Mouse (Mus musculus) heart, adult 2 months (tissue): ENCODE data around the gene Cyp2e1. TPM values are rescaled to one million over a fixed set of nuclear protein-coding genes. Genes with fewer than 3 reads are reported as not detected.

Experiments
- DNase-seq, 2 experiments: peaks; one replicate each; pipeline ENCODE4 v3.0.0; 2021
- H3K27ac ChIP-seq: fragments of 200-600 bp; 2 replicates; pipeline ENCODE4 v1.8.1; 2022
- H3K27me3 ChIP-seq: fragments of 200-500 bp; 2 replicates; pipeline ENCODE4 v1.6.1; 2012; ENCODE audit warnings: mild to moderate bottlenecking, low read length, inconsistent platforms, mixed read lengths; ENCODE audit not compliant: control insufficient read depth, insufficient read depth
- H3K36me3 ChIP-seq: fragments of 200-500 bp; 2 replicates; pipeline ENCODE4 v1.6.1; 2012; ENCODE audit warnings: low read length, inconsistent platforms; ENCODE audit not compliant: control insufficient read depth, insufficient read depth
- H3K4me1 ChIP-seq: fragments of 200-500 bp; 2 replicates; pipeline ENCODE4 v1.6.1; 2011; ENCODE audit warnings: low read length; ENCODE audit not compliant: control insufficient read depth, insufficient read depth
- H3K4me3 ChIP-seq: fragments of 200-600 bp; 2 replicates; pipeline ENCODE4 v1.8.1; 2022
- H3K79me2 ChIP-seq: fragments of 200-500 bp; replicated peaks from 2 replicates; pipeline ENCODE4 v1.6.1; 2012; ENCODE audit warnings: mild to moderate bottlenecking, inconsistent platforms, low read length, moderate library complexity, mixed read lengths; ENCODE audit not compliant: control insufficient read depth, insufficient read depth
- H3K9ac ChIP-seq: fragments of 200-500 bp; 2 replicates; pipeline ENCODE4 v1.6.1; 2012; ENCODE audit warnings: low read depth, mild to moderate bottlenecking, control low read depth, inconsistent platforms, low read length, mixed read lengths
- CTCF ChIP-seq: fragments of 200-600 bp; IDR thresholded peaks from 2 replicates; pipeline ENCODE4 v1.8.1; 2022; ENCODE audit warnings: antibody characterized with exemption, mild to moderate bottlenecking, moderate library complexity
- EP300 ChIP-seq: fragments of 200-500 bp; IDR thresholded peaks from 2 replicates; pipeline ENCODE4 v1.6.1; 2011; ENCODE audit warnings: low read depth, low read length, control low read depth; ENCODE audit not compliant: insufficient read depth
- POLR2A ChIP-seq: fragments of 200-500 bp; IDR thresholded peaks from 2 replicates; pipeline ENCODE4 v1.6.1; 2011; ENCODE audit warnings: mild to moderate bottlenecking, low read depth, low read length, control low read depth; ENCODE audit not compliant: insufficient read depth
- WGBS: fragments of 180-500 bp; shearing (Covaris S2); methylation state at CpG from one replicate; pipeline ENCODE4 v1.1.7; 2018; 5-methylcytosine and 5-hydroxymethylcytosine counted together
- intact Hi-C: fragments of 180-260 bp; cut with DNase I; formaldehyde crosslinking; loops from one replicate; pipeline ENCODE4 v1.15.1; 2025
- polyA plus RNA-seq: library from polyadenylated mRNA; depleted of rRNA; stranded (reverse); fragments of >200 nt; gene quantifications from 2 replicates; pipeline ENCODE4 v1.2.3, GENCODE M21; 2012
- total RNA-seq, 2 experiments: library from RNA; stranded (reverse); gene quantifications; 2 replicates each; pipeline ENCODE4 v1.2.3; 2021

Gene Cyp2e1
- total and polyA plus RNA-seq, 3 experiments, result 9.6 to 18.7 (median 12.7) TPM

DNA sequence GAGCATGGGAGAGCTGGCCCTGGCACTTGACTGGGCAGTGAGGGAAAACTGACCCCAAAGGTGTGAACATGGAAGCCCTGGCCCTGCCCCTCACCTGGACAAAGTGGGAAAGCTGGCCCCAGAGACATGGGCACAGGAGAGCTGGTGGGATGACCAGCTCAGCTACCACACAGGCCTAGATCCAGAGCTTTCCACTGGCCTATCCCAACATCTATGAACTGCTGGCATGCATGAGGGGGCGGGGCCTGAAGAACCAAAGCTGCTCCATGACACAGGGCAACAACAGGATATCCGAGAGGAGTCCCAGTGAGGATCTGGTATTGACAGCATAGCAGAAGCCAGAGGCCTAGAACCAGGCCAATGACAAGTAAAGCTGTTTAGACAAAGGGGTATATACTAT lies 34.7 kb downstream of the Cyp2e1 start:
- 57% methylated on average over 2 of the region's 2 CpGs for WGBS
- H3K9ac ChIP-seq, result no peak overlapping the region
- H3K4me3 ChIP-seq, result no peak overlapping the region
- H3K27me3 ChIP-seq, result no peaks in the 10 kb centered on the region
- H3K4me1 ChIP-seq, result no peaks in the 10 kb centered on the region
- no peaks in the 10 kb centered on the region for H3K36me3 ChIP-seq
- no peak overlapping the region for H3K27ac ChIP-seq
- intact Hi-C loops, result no loop called here
- H3K79me2 ChIP-seq, result no peaks in the 10 kb centered on the region
- DNase-seq, result no peak
- TF ChIP-seq POLR2A (no peak), CTCF (no peak), EP300 (no peak)

DNA sequence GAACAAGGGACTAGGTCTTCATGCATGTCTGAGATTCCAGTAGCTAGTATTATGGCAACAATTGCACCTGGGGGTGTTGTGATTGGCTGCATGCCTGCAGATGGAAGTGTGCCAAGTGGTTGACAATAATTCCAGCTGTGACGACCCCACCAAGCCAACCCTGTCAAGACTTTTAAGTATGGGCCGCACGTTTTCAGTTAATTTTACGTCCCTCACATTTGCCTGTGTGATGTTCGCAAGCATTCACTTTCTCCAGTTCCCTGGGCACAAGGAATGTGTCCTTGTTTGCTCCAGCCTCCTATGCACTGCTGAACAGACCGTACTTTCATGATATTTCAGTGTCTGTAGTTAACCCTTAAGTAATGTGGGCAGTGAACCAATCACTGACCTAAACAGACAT lies 39.1 kb downstream of the Cyp2e1 start:
- no peak for TF ChIP-seq EP300
- TF ChIP-seq CTCF, result no peak
- TF ChIP-seq POLR2A, result no peak
- no peaks in the 10 kb centered on the region for H3K36me3 ChIP-seq
- no peak for DNase-seq
- H3K9ac ChIP-seq, result no peak overlapping the region
- no peaks in the 10 kb centered on the region for H3K4me1 ChIP-seq
- no peaks in the 10 kb centered on the region for H3K79me2 ChIP-seq
- H3K4me3 ChIP-seq, result no peak overlapping the region
- H3K27ac ChIP-seq, result no peak overlapping the region
- H3K27me3 ChIP-seq, result no peaks in the 10 kb centered on the region
- 66% methylated on average over 6 of the region's 6 CpGs for WGBS
- intact Hi-C loops, result no loop called here

DNA sequence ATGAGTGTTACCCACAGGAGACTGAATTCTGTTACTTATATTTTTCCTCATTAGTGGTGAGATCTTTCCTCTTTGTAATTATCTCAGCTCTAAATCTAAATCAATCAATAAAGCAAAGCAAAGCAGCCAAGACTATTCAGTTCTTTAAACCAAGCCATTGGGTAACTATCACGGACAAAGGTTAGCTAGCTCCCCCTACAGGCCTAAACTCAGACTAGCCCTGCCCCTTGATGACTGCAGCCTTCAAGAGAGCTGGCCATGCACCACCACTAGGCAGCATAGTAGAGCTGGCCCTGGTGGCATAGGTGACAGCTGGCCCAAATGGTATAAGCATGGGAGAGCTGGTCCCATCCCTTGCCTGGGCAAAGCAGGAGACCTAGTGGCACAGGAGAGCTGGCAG lies 42.2 kb downstream of the Cyp2e1 start:
- intact Hi-C loops, result no loop called here
- H3K79me2 ChIP-seq, result no peaks in the 10 kb centered on the region
- WGBS, result 17% methylated on average over 1 of the region's 1 CpGs
- peak in 1 of 2 experiments; percentile 6 for DNase-seq
- H3K9ac ChIP-seq, result no peak overlapping the region
- no peak overlapping the region for H3K27ac ChIP-seq
- no peaks in the 10 kb centered on the region for H3K27me3 ChIP-seq
- TF ChIP-seq POLR2A (no peak), CTCF (peak; percentile 59)
- no peak overlapping the region for H3K4me3 ChIP-seq
- H3K4me1 ChIP-seq, result no peaks in the 10 kb centered on the region
- no peaks in the 10 kb centered on the region for H3K36me3 ChIP-seq

DNA sequence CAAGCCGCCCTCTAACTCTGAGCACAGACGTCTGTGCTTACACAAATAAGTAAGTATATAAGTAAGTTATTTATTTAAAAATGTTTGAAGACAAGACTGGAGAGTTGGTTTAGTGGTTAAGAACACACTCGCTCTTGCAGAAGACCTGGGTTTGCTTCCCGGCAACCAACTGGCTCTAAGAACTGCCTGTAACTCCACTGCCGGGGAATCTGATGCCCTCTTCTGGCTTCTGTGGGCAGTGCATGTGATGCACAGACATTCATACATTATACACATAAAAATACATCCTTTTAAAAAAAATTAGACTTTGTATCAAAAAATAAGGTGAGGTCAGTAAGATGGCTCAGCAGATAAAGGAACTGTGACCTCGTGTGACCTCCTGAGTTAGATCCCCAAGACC lies 47.0 kb downstream of the Cyp2e1 start:
- TF ChIP-seq CTCF (no peak), POLR2A (no peak), EP300 (no peak)
- DNase-seq, result no peak
- H3K27me3 ChIP-seq, result no peaks in the 10 kb centered on the region
- H3K4me1 ChIP-seq, result no peaks in the 10 kb centered on the region
- H3K79me2 ChIP-seq, result no peaks in the 10 kb centered on the region
- no peak overlapping the region for H3K27ac ChIP-seq
- intact Hi-C loops, result no loop called here
- no peak overlapping the region for H3K9ac ChIP-seq
- H3K36me3 ChIP-seq, result no peaks in the 10 kb centered on the region
- WGBS, result 90% methylated on average over 6 of the region's 6 CpGs
- no peak overlapping the region for H3K4me3 ChIP-seq

DNA sequence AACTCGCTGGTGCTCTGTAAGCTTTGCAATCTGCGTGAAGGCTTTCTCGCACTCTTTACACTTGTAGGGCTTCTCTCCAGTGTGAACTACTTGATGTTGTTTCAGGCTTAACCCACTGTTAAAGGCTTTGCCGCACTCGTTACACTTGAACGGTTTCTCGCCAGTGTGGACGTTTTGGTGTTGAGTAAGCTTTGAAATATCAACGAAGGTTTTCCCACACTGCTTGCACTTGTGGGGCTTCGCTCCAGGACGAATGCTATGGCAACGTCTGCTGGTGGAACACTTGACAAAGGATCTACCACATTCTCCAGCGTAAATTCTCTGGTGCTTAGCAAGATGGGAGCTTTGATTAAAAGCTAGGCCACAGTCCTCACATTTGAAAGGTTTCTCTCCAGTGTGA lies 48.2 kb downstream of the Cyp2e1 start:
- H3K79me2 ChIP-seq, result no peaks in the 10 kb centered on the region
- no peak for DNase-seq
- H3K9ac ChIP-seq, result no peak overlapping the region
- H3K36me3 ChIP-seq, result no peaks in the 10 kb centered on the region
- WGBS, result 88% methylated on average over 13 of the region's 13 CpGs
- H3K27me3 ChIP-seq, result no peaks in the 10 kb centered on the region
- intact Hi-C loops, result no loop called here
- no peak overlapping the region for H3K27ac ChIP-seq
- no peak overlapping the region for H3K4me3 ChIP-seq
- no peaks in the 10 kb centered on the region for H3K4me1 ChIP-seq
- no peak for TF ChIP-seq EP300
- TF ChIP-seq POLR2A, result no peak
- no peak for TF ChIP-seq CTCF

DNA sequence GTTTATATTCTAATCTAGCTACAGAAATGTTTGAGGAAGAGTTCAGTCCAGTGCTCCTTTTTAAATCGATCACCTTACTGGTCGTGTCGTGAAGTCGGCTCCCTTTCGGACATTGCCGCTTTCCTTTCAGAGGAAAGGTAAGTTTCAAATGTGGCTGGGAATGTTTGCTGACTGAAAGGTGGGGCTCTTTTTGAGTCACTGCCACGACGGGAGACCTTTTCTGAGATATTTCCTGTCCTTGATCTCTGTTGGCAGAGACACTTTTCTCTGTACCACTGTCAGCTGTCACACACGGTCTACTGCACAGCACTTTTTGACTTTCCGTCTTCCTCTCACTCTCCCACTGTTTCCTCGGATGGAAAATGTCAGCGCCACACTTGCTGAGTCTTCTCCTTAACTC lies 49.3 kb downstream of the Cyp2e1 start:
- no peak overlapping the region for H3K4me3 ChIP-seq
- TF ChIP-seq EP300, result no peak
- no peaks in the 10 kb centered on the region for H3K36me3 ChIP-seq
- intact Hi-C loops, result no loop called here
- H3K4me1 ChIP-seq, result no peaks in the 10 kb centered on the region
- DNase-seq, result no peak
- no peak overlapping the region for H3K27ac ChIP-seq
- no peaks in the 10 kb centered on the region for H3K27me3 ChIP-seq
- WGBS, result 73% methylated on average over 12 of the region's 12 CpGs
- no peak overlapping the region for H3K9ac ChIP-seq
- H3K79me2 ChIP-seq, result no peaks in the 10 kb centered on the region

DNA sequence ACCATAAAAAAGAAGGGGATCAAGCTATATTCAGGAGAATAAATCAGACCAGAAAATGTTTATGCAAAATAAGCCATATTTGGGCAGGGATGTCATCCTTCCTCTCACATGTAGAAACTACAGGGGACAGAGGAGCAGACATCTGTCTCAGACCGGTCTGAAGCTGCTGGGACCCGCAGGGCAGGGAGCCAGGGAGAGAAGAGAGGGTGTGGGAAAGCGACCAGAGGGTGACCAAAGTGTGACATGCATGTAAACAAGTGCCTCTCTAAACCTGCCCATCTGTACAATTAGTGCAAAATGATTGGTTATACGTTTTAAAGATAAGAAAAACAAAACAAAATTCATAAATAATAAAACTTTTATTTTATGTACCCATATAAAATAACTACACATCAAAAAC lies 56.6 kb downstream of the Cyp2e1 start:
- WGBS, result 61% methylated on average over 4 of the region's 4 CpGs
- H3K79me2 ChIP-seq, result no peaks in the 10 kb centered on the region
- intact Hi-C loops, result no loop called here

More for the DNA sequence above, 56.6 kb downstream of the Cyp2e1 start:
- Histone ChIP-seq H3K27me3 (no peaks in the 10 kb centered on the region), H3K4me1 (peaks cover 2% of the 10 kb centered on the region; the same call in 1 of the 2 replicates), H3K4me3 (no peak overlapping the region), H3K36me3 (no peaks in the 10 kb centered on the region), H3K27ac (no peak overlapping the region), H3K9ac (no peak overlapping the region)
- DNase-seq, result no peak
- no peak for TF ChIP-seq POLR2A
- no peak for TF ChIP-seq CTCF
- no peak for TF ChIP-seq EP300
